Mouse (Mus musculus) MEL (cell line): ENCODE data around the gene Soga1. TPM values are rescaled to one million over a fixed set of nuclear protein-coding genes. Genes with fewer than 3 reads are reported as not detected.

ENCODE experiments used
- DNase-seq: peaks from one replicate; pipeline ENCODE4 v3.0.0; 2011; ENCODE audit warnings: low read depth, low spot score
- H3K27ac ChIP-seq: 2 replicates; pipeline ENCODE4 v1.5.1; 2012; ENCODE audit warnings: low read depth, mild to moderate bottlenecking, control low read depth, low read length, moderate library complexity; ENCODE audit not compliant: control insufficient read depth
- H3K27me3 ChIP-seq, 2 experiments: fragments of 150-350 bp in 1 of 2; sonication (generic) in 1 of 2; 2 replicates each; pipeline ENCODE4 v1.6.1; 2012; ENCODE audit warnings: low read length in 2 of 2, mild to moderate bottlenecking in 2 of 2, improper control_type of control experiment in 1 of 2, moderate library complexity in 1 of 2; ENCODE audit not compliant: insufficient read depth in 2 of 2, control insufficient read depth in 1 of 2
- H3K36me3 ChIP-seq, 2 experiments: 2 replicates each; pipeline ENCODE4 v1.6.1; 2012 to 2014; ENCODE audit warnings: low read length in 2 of 2, improper control_type of control experiment in 1 of 2, inconsistent platforms in 1 of 2, mild to moderate bottlenecking in 1 of 2; ENCODE audit not compliant: insufficient read depth in 2 of 2, control insufficient read depth in 1 of 2
- H3K4me1 ChIP-seq, 2 experiments: fragments of 150-350 bp in 1 of 2; sonication (generic) in 1 of 2; 2 replicates each; pipeline ENCODE4 v1.6.1; 2012; ENCODE audit warnings: low read length in 2 of 2, improper control_type of control experiment in 1 of 2, mild to moderate bottlenecking in 1 of 2; ENCODE audit not compliant: insufficient read depth in 2 of 2, control insufficient read depth in 1 of 2
- H3K4me3 ChIP-seq, 2 experiments: fragments of 150-350 bp in 1 of 2; sonication (generic) in 1 of 2; 2 replicates each; pipeline ENCODE4 v1.5.1; 2012; ENCODE audit warnings: low read depth in 2 of 2, low read length in 2 of 2, mild to moderate bottlenecking in 2 of 2, moderate library complexity in 2 of 2, control low read depth in 1 of 2, improper control_type of control experiment in 1 of 2; ENCODE audit not compliant: control insufficient read depth in 1 of 2, insufficient read depth in 1 of 2
- H3K79me2 ChIP-seq: 2 replicates; pipeline ENCODE4 v1.6.1; 2012; ENCODE audit warnings: mild to moderate bottlenecking, low read length, moderate library complexity; ENCODE audit not compliant: control insufficient read depth, poor library complexity, insufficient read depth
- H3K9ac ChIP-seq: 2 replicates; pipeline ENCODE4 v1.6.1; 2012; ENCODE audit warnings: low read depth, mild to moderate bottlenecking, control low read depth, low read length, moderate library complexity; ENCODE audit not compliant: control insufficient read depth, poor library complexity, severe bottlenecking
- H3K9me3 ChIP-seq: fragments of 150-350 bp; sonication (generic); replicated peaks from 2 replicates; pipeline ENCODE4 v1.6.1; 2012; ENCODE audit warnings: mild to moderate bottlenecking, low read length, improper control_type of control experiment, moderate library complexity; ENCODE audit not compliant: insufficient read depth
- CHD1 ChIP-seq: IDR thresholded peaks from 2 replicates; pipeline ENCODE4 v1.6.1; 2012; ENCODE audit warnings: low read depth, mild to moderate bottlenecking, inconsistent platforms, low read length, improper control_type of control experiment
- CTCF ChIP-seq, 3 experiments: IDR thresholded peaks in 2 of 3; conservative IDR thresholded peaks in 1 of 3; 2 replicates each; pipeline ENCODE4 v1.5.1; 2011 to 2012; ENCODE audit warnings: low read length in 3 of 3, low read depth in 2 of 3, mild to moderate bottlenecking in 2 of 3, improper control_type of control experiment in 1 of 3, inconsistent platforms in 1 of 3, mixed read lengths in 1 of 3, moderate library complexity in 1 of 3; ENCODE audit not compliant: control insufficient read depth in 1 of 3, insufficient read depth in 1 of 3, poor library complexity in 1 of 3, severe bottlenecking in 1 of 3
- E2F4 ChIP-seq: IDR thresholded peaks from 2 replicates; pipeline ENCODE4 v1.6.1; 2011; ENCODE audit warnings: low read depth, low read length, improper control_type of control experiment, borderline replicate concordance
- ELF1 ChIP-seq: IDR thresholded peaks from 2 replicates; pipeline ENCODE4 v1.6.1; 2014; ENCODE audit warnings: low read depth, mild to moderate bottlenecking, inconsistent platforms, low read length, improper control_type of control experiment, moderate library complexity
- GABPA ChIP-seq: IDR thresholded peaks from 2 replicates; pipeline ENCODE4 v1.6.1; 2012; ENCODE audit warnings: low read depth, mild to moderate bottlenecking, inconsistent platforms, low read length, improper control_type of control experiment, moderate library complexity
- HCFC1 ChIP-seq: IDR thresholded peaks from 2 replicates; pipeline ENCODE4 v1.6.1; 2012; ENCODE audit warnings: low read depth, mild to moderate bottlenecking, inconsistent platforms, low read length, improper control_type of control experiment, moderate library complexity
- KAT2A ChIP-seq: conservative IDR thresholded peaks from 2 replicates; pipeline ENCODE4 v1.6.1; 2012; ENCODE audit warnings: low read depth, low read length, improper control_type of control experiment, inconsistent platforms
- MAFK ChIP-seq: IDR thresholded peaks from 2 replicates; pipeline ENCODE4 v1.6.1; 2011; ENCODE audit warnings: low read depth, mild to moderate bottlenecking, low read length, improper control_type of control experiment, borderline replicate concordance
- MAZ ChIP-seq: IDR thresholded peaks from 2 replicates; pipeline ENCODE4 v1.6.1; 2012; ENCODE audit warnings: low read depth, mild to moderate bottlenecking, inconsistent platforms, low read length, improper control_type of control experiment
- MEF2A ChIP-seq: IDR thresholded peaks from 2 replicates; pipeline ENCODE4 v1.6.1; 2014; ENCODE audit warnings: low read depth, mild to moderate bottlenecking, inconsistent platforms, low read length, improper control_type of control experiment; ENCODE audit not compliant: poor library complexity, insufficient replicate concordance, severe bottlenecking; ENCODE audit errors: extremely low read depth
- MYB ChIP-seq: IDR thresholded peaks from 2 replicates; pipeline ENCODE4 v1.6.1; 2011; ENCODE audit warnings: mild to moderate bottlenecking, low read depth, low read length, improper control_type of control experiment
- MYC ChIP-seq: IDR thresholded peaks from 2 replicates; pipeline ENCODE4 v1.6.1; 2011; ENCODE audit warnings: low read depth, mild to moderate bottlenecking, low read length, improper control_type of control experiment, moderate library complexity
- NELFE ChIP-seq: IDR thresholded peaks from 2 replicates; pipeline ENCODE4 v1.6.1; 2011; ENCODE audit warnings: low read depth, low read length, improper control_type of control experiment
- POLR2A ChIP-seq, 2 experiments: IDR thresholded peaks; 2 replicates each; pipeline ENCODE4 v1.6.1; 2011 to 2012; ENCODE audit warnings: low read length in 2 of 2, mild to moderate bottlenecking in 2 of 2, control low read depth in 1 of 2, improper control_type of control experiment in 1 of 2, low read depth in 1 of 2, moderate library complexity in 1 of 2; ENCODE audit not compliant: control insufficient read depth in 1 of 2, insufficient read depth in 1 of 2, poor library complexity in 1 of 2
- POLR2AphosphoS5 ChIP-seq: IDR thresholded peaks from 2 replicates; pipeline ENCODE4 v1.6.1; 2012; ENCODE audit warnings: low read depth, borderline replicate concordance, mild to moderate bottlenecking, inconsistent platforms, low read length, moderate library complexity, mixed read lengths
- RAD21 ChIP-seq: IDR thresholded peaks from 2 replicates; pipeline ENCODE4 v1.6.1; 2011; ENCODE audit warnings: mild to moderate bottlenecking, low read depth, low read length, improper control_type of control experiment
- TCF12 ChIP-seq: IDR thresholded peaks from 2 replicates; pipeline ENCODE4 v1.6.1; 2014; ENCODE audit warnings: low read depth, mild to moderate bottlenecking, inconsistent platforms, low read length, improper control_type of control experiment, moderate library complexity
- UBTF ChIP-seq: IDR thresholded peaks from 2 replicates; pipeline ENCODE4 v1.6.1; 2012; ENCODE audit warnings: low read depth, mild to moderate bottlenecking, inconsistent platforms, low read length, improper control_type of control experiment, moderate library complexity, borderline replicate concordance; ENCODE audit not compliant: insufficient read depth
- USF2 ChIP-seq, 2 experiments: IDR thresholded peaks; 2 replicates each; pipeline ENCODE4 v1.6.1; 2011 to 2012; ENCODE audit warnings: improper control_type of control experiment in 2 of 2, low read length in 2 of 2, borderline replicate concordance in 1 of 2, inconsistent platforms in 1 of 2, low read depth in 1 of 2, mild to moderate bottlenecking in 1 of 2; ENCODE audit not compliant: insufficient read depth in 1 of 2
- ZC3H11A ChIP-seq: IDR thresholded peaks from 2 replicates; pipeline ENCODE4 v1.6.1; 2012; ENCODE audit warnings: low read depth, mild to moderate bottlenecking, inconsistent platforms, low read length, improper control_type of control experiment
- ZNF384 ChIP-seq: IDR thresholded peaks from 2 replicates; pipeline ENCODE4 v1.6.1; 2012; ENCODE audit warnings: low read depth, mild to moderate bottlenecking, inconsistent platforms, low read length, improper control_type of control experiment
- polyA plus RNA-seq, 2 experiments: library from polyadenylated mRNA; stranded (reverse) in 1 of 2; unstranded in 1 of 2; fragments of >175 nt in 1 of 2; fragments of >200 nt in 1 of 2; gene quantifications; 2 replicates each; pipeline versions ENCODE4 v1.2.1 to v1.2.4; 2012; ENCODE audit warnings: low replicate concordance in 2 of 2, low read depth in 1 of 2; ENCODE audit not compliant: insufficient read length in 2 of 2, insufficient read depth in 1 of 2, missing spikeins in 1 of 2
- total RNA-seq: library from RNA; depleted of rRNA; stranded (reverse); fragments of 300-350 nt; gene quantifications from 2 replicates; pipeline ENCODE4 v1.2.3, GENCODE M21; 2012; rRNA removed

Gene Soga1
- total RNA-seq: 0.20 and 0.50 TPM in 2 replicates
- 1 to 10 TPM in 1 of 2 experiments, not detected in 1; 2.0 TPM for polyA plus RNA-seq

DNA sequence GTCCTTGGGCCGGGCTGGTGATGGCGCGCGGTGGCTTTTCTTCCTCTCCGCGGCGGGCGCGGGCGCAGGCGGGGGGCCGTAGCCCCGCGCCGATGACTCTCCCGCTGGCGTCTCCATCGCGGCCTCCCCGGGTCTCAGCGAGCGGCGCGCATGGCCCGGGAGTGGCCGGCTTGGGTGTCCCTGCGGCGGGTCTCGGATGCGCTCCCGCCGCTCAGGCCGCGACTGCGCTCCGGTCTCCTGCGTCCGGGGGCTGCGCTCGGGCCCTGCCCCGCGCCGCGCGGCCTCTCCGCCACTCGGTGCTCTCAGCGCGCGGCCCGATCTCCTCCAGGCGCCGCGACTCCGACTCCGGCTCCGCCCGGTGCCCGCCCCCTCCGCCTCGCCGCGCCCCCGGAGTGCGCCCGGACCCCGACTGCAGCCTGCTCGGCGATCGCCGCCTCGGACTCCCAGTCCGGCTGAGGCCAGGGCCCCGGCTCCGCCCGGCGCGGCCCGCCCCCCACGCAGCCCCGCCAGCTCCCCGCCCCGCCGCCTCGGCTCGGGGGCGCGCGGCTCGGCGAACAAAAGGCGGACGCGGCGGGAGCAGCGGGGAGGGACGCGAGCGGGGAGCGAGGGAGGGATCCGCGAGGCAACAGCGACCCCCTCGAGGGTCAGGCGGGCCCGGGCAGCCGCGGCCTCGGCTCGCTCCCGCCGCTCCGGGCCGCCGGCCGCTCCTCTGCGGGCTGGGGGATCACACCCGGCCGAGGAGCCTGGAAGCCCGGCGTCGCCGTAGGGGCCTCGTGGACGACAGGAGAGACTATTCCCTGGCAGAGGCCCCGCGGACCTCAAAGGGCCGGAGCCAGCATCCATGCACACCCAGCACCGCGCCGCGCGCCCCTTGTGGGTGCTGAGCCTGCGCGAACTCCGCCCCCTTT lies at the start of gene Soga1:
Gene Soga1 (minus strand): TSS at position 462 of the 908 bp plus-strand sequence.
- TF ChIP-seq UBTF (no peak), ZC3H11A (no peak), NELFE (no peak), MEF2A (no peak), CTCF (IDR thresholded peaks at IDR 0.05 in 2 of 3, conservative IDR thresholded peaks at IDR 0.05 in 1 of 3; ENCODE audit: control insufficient read depth in 1 of 3, insufficient read depth in 1 of 3, low read depth in 2 of 3, low read length in 3 of 3, poor library complexity in 1 of 3, severe bottlenecking in 1 of 3) (no peak), HCFC1 (no peak), MAFK (no peak), MYB (no peak), GABPA (no peak), ELF1 (no peak)
- Histone ChIP-seq H3K79me2 (no peaks in the 10 kb centered on the region), H3K27me3 (peaks cover 0 to 1% of the 10 kb centered on the region in 2 experiments; a peak in 1 of 4 replicates), H3K4me1 (no peaks in the 10 kb centered on the region), H3K27ac (no peak within 1 kb of the TSS), H3K9ac (no peak within 1 kb of the TSS), H3K9me3 (no peaks in the 10 kb centered on the region), H3K36me3 (no peaks in the 10 kb centered on the region), H3K4me3 (no peak within 1 kb of the TSS)
- no peak for DNase-seq

DNA sequence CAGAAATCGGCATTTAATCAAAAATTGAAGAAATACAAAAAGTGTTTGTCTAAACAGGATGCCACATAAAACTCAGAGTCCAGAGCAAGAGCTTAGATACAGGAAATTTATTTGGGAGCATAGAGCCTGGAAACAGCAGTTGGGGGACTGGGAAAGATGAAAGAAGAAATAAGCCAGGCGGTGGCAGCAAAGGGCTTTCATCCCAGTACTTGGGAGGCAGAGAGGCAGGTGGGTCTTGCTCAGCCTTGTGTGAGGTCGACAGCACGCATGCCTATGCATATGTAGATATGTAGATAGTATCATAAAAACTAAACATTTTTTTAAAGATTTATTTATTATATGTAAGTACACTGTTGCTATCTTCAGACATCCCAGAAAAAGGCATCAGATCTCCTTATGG lies 49.0 kb upstream of the Soga1 start:
- Histone ChIP-seq H3K79me2 (peaks cover 9% of the 10 kb centered on the region), H3K36me3 (peaks cover 0 to 20% of the 10 kb centered on the region in 2 experiments; a peak in 2 of 4 replicates), H3K9me3 (no peaks in the 10 kb centered on the region), H3K27me3 (no peaks in the 10 kb centered on the region), H3K9ac (no peak overlapping the region), H3K27ac (no peak overlapping the region), H3K4me1 (peaks cover 13 to 18% of the 10 kb centered on the region in 2 experiments), H3K4me3 (no peak overlapping the region)
- TF ChIP-seq CHD1: no peak
- no peak for TF ChIP-seq POLR2AphosphoS5
- no peak for TF ChIP-seq ZNF384
- TF ChIP-seq POLR2A (IDR thresholded peaks at IDR 0.05; ENCODE audit: control insufficient read depth in 1 of 2, insufficient read depth in 1 of 2, low read depth in 1 of 2, low read length in 2 of 2, poor library complexity in 1 of 2): no peak
- TF ChIP-seq TCF12: no peak
- TF ChIP-seq E2F4: no peak
- TF ChIP-seq RAD21: peak; percentile 10
- no peak for TF ChIP-seq KAT2A
- TF ChIP-seq MAZ: no peak
- 0 out of 6 replicates have a peak, but pooled peaks of 1 of the 3 experiments have one; percentile 8 for TF ChIP-seq CTCF (IDR thresholded peaks at IDR 0.05 in 2 of 3, conservative IDR thresholded peaks at IDR 0.05 in 1 of 3; ENCODE audit: control insufficient read depth in 1 of 3, insufficient read depth in 1 of 3, low read depth in 2 of 3, low read length in 3 of 3, poor library complexity in 1 of 3, severe bottlenecking in 1 of 3)
- no peak for TF ChIP-seq GABPA
- no peak for TF ChIP-seq USF2 (IDR thresholded peaks at IDR 0.05; ENCODE audit: borderline replicate concordance in 1 of 2, insufficient read depth in 1 of 2, low read depth in 1 of 2, low read length in 2 of 2)
- TF ChIP-seq MYC: no peak
- no peak for TF ChIP-seq UBTF
- TF ChIP-seq, all 39 proteins: peak for 2
- DNase-seq: no peak
